Mouse (Mus musculus) T-helper 1 cell (primary cell): ENCODE results near the gene Hbb-y.
"Not testable (repeated sequence)": the region's sequence is repeated elsewhere in the genome, so short reads cannot be mapped to it uniquely, and the experiment has no call there.

Source experiments
- in situ Hi-C: fragments of 300-600 bp; cut with MboI, MseI; formaldehyde crosslinking; loops from one replicate; pipeline ENCODE4 v1.15.1; 2025; ENCODE audit warnings: high pct_unique_total_duplicates

The Hbb-y gene

DNA sequence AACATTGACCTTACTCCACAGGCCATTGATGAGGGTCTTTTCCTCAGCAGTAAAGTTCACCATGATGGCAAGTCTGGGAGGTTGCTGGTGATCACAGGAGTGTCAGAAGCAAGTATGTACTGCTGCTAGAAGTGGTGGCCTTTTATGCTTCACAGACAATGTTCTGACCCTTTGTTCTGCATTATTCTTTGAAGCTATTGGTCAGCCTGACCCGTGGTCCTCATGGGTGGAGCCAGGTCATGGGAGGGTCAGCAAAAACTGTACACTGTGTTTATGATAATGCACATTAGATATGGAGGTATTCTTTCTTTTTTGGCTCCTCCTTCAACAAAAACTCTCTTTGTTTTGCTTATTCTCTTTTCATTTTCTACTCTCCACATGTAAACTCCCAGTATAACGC, at the start of gene Hbb-y:
TSS of gene Hbb-y (minus strand) at position 127 of the 400 bp plus-strand sequence.
- in situ Hi-C loops, result no loop called here

DNA sequence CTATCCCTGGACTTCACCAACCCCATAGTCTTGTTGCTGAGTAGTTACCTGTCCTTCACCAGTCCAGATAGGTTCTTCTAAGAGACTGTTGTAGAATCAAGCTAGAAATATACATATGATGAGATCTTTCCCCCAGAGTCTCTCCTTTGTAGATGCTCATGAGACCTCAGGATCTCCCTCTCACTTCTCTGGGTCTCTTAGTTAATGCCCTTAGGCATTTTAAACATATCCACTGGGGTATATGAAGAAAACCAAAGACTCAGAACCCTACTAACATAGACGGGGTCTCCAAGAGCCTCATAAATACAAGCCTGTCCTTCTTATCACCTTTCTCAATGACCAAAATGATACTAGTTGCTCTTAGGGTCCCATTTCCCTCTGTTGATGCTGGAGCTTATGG, 41.4 kb upstream of the Hbb-y start, which contains the start of gene Olfr64:
TSS of gene Olfr64 (minus strand) at position 101 of the 400 bp plus-strand sequence.
- in situ Hi-C loops, result no loop called here

DNA sequence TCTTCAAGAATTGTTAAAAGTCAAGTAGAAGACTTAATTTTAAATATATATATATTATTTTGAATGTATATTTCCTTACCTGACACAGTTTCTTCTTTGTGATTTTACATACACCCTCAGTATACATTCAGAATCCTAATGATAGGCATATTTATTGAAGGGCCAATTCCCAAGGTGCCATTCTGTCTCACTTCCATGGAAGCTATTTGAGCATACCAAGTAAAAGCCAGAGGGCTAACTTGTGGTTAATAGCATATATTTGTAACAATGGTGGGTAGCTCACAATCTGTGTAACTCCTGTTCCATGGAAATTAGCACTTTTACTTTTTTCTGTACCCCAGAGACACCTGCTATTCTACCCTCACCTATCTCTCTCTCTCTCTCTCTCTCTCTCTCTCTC, 33.1 kb upstream of the Hbb-y start, which contains the start of gene Olfr66:
TSS of gene Olfr66 (minus strand) at position 101 of the 400 bp plus-strand sequence.
- in situ Hi-C loops, result no loop called here

DNA sequence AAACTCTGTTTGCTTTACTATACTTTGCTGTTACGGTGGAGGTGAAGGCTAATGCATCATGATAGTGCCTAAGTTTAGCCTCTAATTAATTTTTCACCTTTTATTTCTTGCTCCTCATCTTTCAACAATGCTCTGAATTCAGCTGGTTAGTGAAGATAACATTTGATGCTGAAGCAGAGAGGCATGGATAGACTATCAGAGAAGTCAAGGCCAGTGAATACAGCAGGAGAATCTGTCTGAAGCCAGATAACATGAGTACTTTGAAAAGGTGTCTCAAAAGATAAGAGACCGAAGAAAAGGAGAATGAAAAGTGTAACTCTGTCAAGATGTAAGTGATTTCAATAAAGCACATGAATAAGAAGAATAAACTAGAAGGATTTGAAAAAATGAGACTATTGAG, 24.1 kb upstream of the Hbb-y start:
- in situ Hi-C loops, result no loop called here

DNA sequence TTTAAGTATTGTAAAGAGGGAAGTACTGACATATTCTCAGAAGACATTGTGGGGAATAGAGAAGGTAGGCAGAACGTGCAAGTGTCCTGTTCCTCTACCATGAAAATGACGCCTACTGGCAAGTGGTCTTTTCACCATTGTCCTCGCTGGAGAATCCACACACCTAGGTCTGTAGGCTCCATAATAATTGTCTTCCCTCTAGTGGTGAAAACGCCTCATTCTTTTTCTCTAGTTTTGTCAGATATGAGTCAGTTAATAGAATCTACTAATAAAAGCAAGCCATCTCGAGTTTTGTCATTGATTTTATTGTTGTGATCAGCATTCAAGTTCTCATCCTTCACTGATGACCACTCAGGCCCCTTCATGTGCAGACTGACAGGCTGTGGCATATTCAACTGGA, 21.4 kb upstream of the Hbb-y start:
- in situ Hi-C loops, result no loop called here

DNA sequence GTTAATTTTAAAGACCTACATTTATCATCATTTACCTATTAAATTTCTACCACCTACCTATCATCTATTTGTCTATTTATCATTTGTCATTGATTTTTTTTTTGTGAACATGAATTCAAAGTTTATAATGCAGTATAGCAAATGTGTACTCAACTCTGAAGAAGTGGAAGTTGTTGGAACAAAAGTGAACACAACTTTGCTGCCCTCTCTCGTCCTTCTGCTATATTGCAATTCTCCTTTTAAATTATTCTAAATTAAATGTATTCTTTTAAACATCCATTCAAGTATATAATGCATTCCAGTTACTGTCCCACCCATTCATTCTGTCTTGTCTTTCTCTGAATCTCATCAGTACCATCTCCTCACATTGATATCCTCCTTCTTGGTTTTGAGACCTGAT, 20.0 kb upstream of the Hbb-y start:
- in situ Hi-C loops, result no loop called here

DNA sequence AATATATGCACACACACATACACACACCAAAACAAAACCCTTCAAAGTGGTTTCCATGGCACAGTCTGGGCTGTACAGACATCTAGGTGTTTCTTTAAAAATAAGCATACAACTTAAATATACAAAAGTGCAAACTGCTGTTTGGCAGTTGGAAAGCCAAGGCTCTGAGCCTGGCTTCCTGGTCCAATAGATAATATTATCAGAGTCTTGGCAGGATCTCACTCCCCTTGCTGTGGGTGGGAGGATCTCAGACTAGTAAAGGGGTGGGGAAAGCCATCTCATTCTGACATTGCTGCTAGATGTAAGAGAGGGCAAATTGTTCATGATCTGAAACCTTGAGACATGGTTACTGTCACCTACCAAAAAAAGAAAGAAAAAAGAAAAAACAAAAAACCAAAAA, 17.7 kb upstream of the Hbb-y start:
- in situ Hi-C loops, result no loop called here

DNA sequence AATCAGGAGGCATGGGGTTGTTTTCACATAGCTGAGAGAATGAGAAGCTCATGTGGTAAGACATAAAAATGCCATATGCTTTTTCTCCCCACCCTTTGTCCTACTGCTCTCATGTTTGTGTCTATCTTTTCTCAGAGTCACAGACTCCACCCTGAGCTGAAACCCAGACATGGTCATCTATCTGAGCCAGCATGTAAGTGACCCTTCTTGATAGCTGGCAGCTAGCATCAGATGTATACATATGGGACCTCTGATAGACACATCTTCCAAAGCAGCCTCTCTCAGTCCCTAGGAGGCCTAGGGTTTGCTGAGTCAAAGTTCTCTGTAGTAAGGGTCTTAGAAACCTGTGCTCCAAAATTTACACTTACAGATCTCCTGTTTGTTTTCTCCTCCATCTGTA, 12.7 kb upstream of the Hbb-y start:
- in situ Hi-C loops, result no loop called here

DNA sequence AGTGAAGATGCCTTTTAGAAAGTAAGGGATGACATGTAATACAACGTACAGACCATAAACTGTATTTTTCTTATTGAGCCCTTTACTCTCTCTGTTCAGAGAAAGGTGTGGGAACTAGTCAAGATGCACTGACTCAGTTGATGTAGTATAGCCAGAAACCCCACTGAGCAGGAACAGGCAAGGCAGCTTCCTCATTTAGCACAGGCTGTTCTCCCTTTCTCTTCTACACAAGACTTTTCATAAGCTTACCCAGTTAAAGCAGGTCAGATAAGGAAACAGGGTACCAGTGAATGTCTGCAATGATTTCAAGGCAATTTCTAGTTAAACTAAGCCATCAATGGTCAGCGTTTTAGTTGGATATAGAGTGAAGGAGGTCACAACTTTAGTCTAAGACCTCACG, 8.5 kb upstream of the Hbb-y start:
- in situ Hi-C loops, result no loop called here

DNA sequence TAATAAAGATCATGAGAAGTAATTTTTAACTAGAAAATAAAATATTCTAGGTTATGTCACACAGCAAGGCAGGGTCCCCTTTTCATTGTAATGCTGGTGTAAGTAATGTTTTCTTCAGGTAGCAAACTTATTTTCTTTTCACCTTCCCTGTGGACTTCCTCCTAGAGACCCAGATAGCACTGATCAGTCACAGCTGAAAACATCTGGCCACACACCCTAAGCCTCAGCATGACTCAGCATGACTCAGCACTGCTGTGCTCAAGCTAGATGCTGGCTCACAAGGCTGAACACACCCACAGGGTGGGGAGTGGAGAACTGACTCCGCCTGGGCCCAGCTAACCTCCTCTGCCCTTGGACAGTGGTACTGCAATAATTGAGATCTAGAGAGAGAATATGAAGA, 7.8 kb upstream of the Hbb-y start:
- in situ Hi-C loops, result no loop called here

DNA sequence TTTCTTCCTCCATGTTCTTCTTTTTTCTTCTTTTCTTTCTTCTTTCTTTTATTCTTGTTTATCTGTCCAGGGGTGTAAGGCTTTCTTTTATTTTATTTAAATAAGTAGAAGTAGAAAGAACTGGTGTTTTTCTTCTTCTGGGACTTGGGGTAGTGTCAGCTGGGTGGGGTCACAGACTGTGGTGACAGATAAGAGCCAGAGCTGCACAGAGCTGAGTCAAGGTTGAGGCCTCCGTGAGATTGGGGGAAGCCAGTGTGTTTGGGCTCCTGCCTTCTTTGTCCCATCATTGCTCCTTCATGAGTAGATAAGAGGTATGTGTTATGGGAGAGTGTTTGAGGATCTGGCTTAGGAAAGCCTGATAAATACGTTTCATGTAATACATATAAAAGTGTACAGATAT, 6.1 kb upstream of the Hbb-y start:
- in situ Hi-C loops, result no loop called here

DNA sequence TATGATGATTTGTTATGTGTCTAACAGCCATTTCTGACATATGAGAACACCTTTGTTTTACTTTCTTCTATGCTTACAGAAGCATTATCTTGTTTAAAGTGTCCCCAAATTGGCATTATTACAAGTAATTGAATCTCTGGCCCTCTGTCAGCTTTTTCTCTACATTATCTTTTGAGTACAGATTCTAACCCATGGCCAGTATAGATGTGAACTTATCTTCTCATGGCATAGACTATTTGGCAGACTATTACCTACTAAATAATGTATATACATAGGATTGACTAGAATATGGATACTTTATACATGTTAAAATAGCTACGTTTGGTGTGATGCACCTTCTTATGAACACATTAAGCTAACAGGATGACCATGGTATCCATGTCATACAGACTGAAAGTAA, 1.7 kb upstream of the Hbb-y start:
- in situ Hi-C loops, result no loop called here

DNA sequence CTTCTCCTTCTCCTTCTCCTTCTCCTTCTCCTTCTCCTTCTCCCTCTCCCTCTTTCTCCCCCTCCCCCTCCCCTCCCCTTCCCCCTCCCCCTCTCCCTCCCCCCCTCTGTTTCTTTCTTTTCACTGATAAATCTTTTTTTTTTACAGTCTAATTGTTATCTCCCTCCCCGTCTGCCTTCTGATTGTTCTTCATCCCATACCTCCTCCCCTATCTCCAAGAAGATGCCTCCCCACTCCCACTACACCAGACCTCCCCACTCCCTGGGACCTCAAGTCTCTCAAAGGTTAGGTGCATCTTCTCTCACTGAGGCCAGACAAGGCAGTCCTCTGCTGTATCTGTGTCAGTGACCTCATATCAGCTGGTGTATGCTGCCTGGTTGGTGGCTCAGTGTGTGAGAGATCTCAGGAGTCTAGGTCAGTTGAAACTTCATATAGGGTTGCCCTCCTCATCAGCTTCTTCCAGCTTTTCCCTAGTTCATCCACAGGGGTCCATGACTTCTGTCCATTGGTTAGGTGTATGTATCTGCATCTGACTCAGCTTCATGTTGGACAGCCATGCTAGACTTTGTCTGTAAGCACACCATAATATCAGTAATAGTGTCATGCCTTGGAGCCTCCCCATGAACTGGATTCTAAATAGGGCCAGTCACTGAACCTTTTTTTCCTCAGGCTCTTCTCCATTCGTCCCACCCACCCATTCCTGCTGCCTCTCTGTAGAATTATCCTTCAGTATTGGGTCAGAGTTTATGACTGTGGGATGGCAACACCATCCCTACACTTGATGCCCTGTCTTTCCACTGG, 8.3 kb downstream of the Hbb-y start:
- in situ Hi-C loops, result no loop called here

DNA sequence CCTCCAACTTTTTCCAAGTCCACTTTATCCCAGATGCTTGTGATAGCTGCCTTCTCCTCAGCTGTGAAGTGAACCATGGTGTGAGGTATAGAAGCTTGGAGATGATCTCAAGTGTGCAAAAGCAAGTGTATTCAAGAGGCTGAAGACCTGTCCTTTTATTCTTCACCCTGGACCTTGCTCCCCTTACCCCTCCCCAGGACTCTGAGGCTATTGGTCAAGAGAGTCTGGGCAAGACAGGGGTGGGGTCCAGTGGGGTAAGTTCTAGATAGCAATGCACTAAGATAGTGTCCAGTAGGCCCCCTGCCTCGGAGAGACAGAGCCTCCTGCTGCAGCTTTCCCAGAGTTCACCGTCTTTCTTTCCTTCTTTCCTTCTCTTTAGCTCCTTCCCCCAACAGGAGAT, 10.0 kb downstream of the Hbb-y start, which contains the start of gene Hbb-bh1:
TSS of gene Hbb-bh1 (minus strand) at position 131 of the 400 bp plus-strand sequence.
- in situ Hi-C loops, result no loop called here

DNA sequence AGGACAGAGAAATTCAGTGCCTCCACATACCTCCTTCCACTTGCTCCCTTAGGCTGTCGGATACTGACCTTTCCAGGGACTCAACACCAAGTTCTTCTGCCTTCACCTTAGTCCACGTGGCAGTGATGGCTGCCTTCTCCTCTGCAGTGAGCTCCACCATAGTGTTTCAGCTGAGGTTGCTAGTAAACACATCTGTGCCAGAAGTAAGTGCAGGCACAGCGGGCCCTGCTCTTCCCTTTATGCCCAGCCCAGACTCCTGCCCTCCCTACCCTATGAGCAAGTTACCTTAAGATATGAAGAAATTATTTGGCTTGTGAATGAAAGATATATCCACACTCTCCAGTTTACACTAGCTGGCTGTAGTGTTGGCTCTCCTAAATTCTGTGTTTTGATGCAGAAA, 12.7 kb downstream of the Hbb-y start, which contains the start of gene Hbb-bh2:
TSS of gene Hbb-bh2 (minus strand) at position 253 of the 400 bp plus-strand sequence.
- in situ Hi-C loops, result no loop called here

DNA sequence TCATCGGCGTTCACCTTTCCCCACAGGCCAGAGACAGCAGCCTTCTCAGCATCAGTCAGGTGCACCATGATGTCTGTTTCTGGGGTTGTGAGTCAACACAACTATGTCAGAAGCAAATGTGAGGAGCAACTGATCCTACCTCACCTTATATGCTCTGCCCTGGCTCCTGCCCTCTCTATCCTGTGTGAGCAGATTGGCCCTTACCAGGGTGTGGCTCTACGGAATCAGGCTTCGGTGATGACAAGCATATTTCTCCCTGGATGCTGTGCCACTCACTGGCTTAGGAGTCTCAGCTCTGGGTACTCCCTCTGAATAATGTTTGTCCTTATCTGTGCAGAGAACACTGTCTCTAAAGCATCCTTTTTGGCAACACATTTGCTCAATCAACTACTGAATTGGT, 25.2 kb downstream of the Hbb-y start, which contains the start of gene Hbb-bs:
TSS of gene Hbb-bs (minus strand) at position 289 of the 400 bp plus-strand sequence.
- in situ Hi-C loops, result no loop called here

DNA sequence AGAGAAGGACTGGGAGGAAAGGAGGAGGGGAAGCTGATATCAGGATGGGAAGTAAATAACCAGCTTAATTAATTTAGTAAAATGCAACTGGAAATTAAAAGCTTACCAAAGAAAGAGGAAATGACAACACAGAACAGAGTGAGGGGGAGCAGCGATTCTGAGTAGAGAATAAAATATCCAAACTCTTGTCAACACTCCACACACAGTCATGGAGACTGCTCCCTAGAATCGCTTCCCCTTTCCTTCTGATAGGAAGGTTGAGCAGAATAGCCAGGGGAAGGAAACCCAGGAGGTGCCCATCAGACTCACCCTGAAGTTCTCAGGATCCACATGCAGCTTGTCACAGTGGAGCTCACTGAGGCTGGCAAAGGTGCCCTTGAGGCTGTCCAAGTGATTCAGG, 25.9 kb downstream of the Hbb-y start:
- in situ Hi-C loops, result not testable (repeated sequence)

DNA sequence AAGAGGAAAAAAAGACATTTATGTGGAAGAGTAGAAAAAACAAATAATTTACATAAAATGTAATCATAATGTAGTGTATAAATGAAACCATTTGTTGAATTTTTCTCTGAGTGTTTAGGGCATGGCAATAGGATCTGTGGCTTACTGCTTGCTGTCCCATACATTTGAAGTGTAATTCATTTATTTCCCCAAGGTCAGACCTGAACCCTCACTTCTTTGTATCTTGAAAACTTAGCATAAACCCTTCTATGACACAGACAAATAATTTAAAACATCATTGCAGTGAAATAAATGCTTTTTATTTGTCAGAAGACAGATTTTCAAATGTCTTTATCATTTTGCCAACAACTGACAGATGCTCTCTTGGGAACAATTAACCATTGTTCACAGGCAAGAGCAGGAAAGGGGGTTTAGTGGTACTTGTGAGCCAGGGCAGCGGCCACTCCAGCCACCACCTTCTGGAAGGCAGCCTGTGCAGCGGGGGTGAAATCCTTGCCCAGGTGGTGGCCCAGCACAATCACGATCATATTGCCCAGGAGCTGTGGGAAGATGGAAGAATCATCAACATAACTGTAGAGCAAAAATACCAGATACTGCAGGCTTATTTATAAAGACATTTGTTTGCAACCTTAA, 26.6 kb downstream of the Hbb-y start:
- in situ Hi-C loops, result no loop called here

DNA sequence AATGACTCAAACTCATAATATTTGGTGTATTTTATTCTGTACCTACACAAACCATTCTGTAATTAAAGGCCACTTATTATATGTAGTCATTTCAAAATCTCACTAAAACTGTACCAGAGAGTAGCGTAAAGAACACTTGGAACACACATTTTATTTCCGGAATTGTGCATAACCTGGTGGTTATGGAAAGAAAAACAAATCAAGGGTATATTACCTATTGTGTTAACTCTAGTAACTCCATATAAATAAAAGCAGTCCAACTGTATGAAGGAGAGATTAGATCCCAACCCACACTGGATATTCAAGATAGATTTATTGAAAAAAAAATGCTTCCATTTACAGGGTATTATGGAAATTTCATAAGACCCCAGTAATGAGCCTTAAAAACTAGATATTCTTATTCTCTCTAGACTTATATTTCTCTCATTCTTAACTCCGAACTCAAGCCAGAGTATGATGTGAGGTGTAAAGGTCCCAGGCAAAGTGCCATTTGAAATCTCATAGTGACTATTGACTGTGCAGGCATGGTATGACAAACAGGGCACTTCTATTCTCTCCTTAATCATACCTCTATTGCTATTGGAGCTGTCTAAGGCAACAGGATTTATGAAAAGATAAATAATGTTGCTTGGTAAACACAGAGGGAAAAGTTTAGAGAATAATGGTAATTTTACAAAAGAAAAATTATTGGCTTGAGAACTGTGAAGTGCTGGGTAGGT, 27.3 kb downstream of the Hbb-y start:
- in situ Hi-C loops, result no loop called here

DNA sequence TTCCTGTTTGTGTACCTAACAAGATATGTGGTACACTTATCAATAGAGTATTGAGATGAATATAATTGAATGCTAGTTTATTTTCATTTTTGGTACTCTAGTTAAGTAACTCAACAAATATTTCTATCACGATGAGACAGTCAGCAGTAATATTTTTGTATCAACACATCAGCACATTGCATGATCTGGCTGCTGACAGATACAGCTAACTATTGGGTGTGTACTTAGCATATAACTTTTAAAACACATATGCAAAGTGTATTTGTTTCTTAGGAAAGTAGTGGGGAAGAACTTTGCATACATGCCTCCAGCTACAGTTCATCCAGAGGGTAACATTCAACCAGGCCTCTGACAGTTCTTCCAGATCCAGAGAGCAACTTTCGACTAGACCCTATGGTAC, 28.4 kb downstream of the Hbb-y start:
- in situ Hi-C loops, result no loop called here

DNA sequence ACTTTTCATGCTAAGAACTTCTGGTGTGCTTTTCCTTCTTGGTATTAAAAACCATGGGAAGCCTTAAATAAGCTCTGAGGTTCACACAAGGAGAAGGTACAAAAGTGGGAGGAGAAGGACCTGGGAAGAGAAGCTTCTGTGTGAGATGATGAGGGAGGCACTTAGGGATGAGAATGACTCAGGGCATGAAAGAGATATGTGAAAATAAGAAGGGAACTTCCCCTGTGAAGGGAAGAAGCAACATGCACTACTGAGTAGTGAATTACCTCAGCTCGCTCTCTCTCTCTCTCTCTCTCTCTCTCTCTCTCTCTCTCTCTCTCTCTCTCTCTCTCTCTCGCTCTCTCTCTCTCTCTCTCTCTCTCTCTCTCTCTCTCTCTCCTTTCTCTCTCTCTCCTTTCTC, 37.9 kb downstream of the Hbb-y start:
- in situ Hi-C loops, result not testable (repeated sequence)

DNA sequence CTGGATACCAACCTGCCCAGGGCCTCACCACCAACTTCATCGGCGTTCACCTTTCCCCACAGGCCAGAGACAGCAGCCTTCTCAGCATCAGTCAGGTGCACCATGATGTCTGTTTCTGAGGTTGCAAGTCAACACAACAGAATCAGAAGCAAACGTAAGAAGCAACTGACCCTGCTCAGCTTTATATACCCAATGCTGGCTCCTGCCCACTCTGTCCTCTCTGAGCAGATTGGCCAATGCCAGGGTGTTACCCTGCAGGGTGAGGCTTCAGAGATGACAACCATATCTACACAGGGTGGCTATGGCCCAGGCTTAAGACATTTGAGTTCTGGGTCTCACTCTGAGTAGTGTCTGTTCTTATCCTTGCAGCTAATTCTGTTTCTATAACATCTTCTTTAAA, 39.2 kb downstream of the Hbb-y start, which contains the start of gene Hbb-bt:
TSS of gene Hbb-bt (minus strand) at position 231 of the 400 bp plus-strand sequence.
- in situ Hi-C loops, result no loop called here
